Mouse (Mus musculus) stomach, embryonic 14.5 days (tissue): ENCODE results near the gene Dnase1l2. TPM values are rescaled to one million over a fixed set of nuclear protein-coding genes. Genes with fewer than 3 reads are reported as not detected.
A peak's percentile ranks its signal among the peaks of the same experiment; 100 is the strongest.

Experiments
- ATAC-seq: fragments of 200-750 bp; cut with Nextera tagmentation; 2 replicates; pipeline ENCODE4 v1.8.0; 2017; ENCODE audit warnings: low read depth, moderate TSS enrichment; ENCODE audit not compliant: insufficient number of reproducible peaks, insufficient read depth, low FRiP score
- H3K27ac ChIP-seq: fragments of 300-500 bp; sonication (generic); 2 replicates; pipeline ENCODE4 v1.5.1; 2014; ENCODE audit warnings: mild to moderate bottlenecking, low read length, moderate library complexity, mixed read lengths
- H3K27me3 ChIP-seq: fragments of 300-500 bp; sonication (generic); 2 replicates; pipeline ENCODE4 v1.6.1; 2014; ENCODE audit warnings: low read length, control low read depth, mixed read lengths; ENCODE audit not compliant: control insufficient read depth, insufficient read depth
- H3K36me3 ChIP-seq: fragments of 300-500 bp; sonication (generic); 2 replicates; pipeline ENCODE4 v1.6.1; 2014; ENCODE audit warnings: mild to moderate bottlenecking, control low read depth, low read length, moderate library complexity, mixed read lengths; ENCODE audit not compliant: control insufficient read depth, insufficient read depth
- H3K4me1 ChIP-seq: fragments of 300-500 bp; sonication (generic); 2 replicates; pipeline ENCODE4 v1.6.1; 2014; ENCODE audit warnings: low read length, control low read depth, mixed read lengths; ENCODE audit not compliant: control insufficient read depth, insufficient read depth
- H3K4me2 ChIP-seq: fragments of 300-500 bp; sonication (generic); replicated peaks from 2 replicates; pipeline ENCODE4 v1.6.1; 2014; ENCODE audit warnings: low read depth, low read length, control low read depth
- H3K4me3 ChIP-seq: fragments of 300-500 bp; sonication (generic); 2 replicates; pipeline ENCODE4 v1.5.1; 2014; ENCODE audit warnings: low read depth, low read length, control low read depth
- H3K9ac ChIP-seq: fragments of 300-500 bp; sonication (generic); replicated peaks from 2 replicates; pipeline ENCODE4 v1.6.1; 2014; ENCODE audit warnings: low read depth, mild to moderate bottlenecking, control low read depth, low read length, moderate library complexity, mixed read lengths
- H3K9me3 ChIP-seq: fragments of 300-500 bp; sonication (generic); 2 replicates; pipeline ENCODE4 v1.6.1; 2016; ENCODE audit warnings: low read depth, low read length, control low read depth; ENCODE audit not compliant: control insufficient read depth
- WGBS: fragments of 180-500 bp; shearing (Covaris S2); extraction: QIAGEN DNeasy Blood & Tissue Kit; methylation state at CpG from one replicate; pipeline ENCODE4 v1.1.7; 2014; 5-methylcytosine and 5-hydroxymethylcytosine counted together
- polyA plus RNA-seq: library from polyadenylated mRNA; unstranded; fragments of >200 nt; fragmentation: Nextera tagmentation; extraction: Ambion mirVana; gene quantifications from 2 replicates; pipeline ENCODE4 v1.2.1, GENCODE M21; 2014

Dnase1l2 gene
- polyA plus RNA-seq, 1 experiment from 2014 or later: 2.6 TPM

DNA sequence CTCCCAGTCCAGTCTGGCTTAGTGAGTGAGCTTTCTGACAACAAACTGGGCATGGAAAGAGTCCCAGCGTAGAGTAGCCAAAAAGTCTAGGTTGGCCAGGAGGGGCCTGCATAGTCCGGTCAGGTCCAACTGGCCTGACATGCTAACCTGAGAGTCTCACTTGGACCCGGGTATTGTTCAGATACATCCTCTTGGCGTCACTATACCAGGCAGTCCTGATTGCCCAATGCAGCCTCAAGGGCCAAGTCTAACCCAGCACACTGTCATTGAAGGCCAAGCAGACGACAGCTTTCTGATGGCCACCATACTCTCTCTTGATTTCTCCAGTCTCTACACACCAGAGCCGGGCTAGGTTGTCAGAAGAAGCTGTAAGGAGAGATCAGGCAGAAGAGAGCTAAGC is 32.7 kb upstream of the Dnase1l2 start:
- Histone ChIP-seq H3K27me3 (no peaks in the 10 kb centered on the region), H3K9me3 (no peaks in the 10 kb centered on the region), H3K4me2 (no peak overlapping the region), H3K4me1 (peaks cover 29% of the 10 kb centered on the region), H3K4me3 (no peak overlapping the region), H3K27ac (no peak overlapping the region), H3K36me3 (peaks cover 26% of the 10 kb centered on the region), H3K9ac (no peak overlapping the region)
- no peak for ATAC-seq
- WGBS: 92% methylated on average over 6 of the region's 6 CpGs

DNA sequence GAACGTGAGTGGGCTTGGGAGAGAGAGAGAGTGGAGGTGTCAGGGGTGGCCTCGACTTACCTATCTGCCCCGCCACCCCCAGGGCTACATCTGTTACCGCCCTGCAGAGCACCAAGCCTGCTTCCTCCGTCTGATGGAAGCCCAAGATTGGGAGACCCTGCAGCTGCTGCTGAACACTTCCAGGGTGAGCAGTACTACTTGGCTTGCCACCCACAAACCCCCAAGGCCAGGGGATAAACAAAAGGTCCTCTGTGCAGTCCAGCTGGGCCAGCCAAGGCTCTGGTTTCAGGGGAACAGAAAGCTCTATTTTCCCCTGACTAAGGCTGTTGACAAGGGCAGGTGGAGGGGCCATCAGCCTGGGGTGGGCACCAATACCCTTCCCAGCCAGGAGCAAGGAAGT is 31.7 kb upstream of the Dnase1l2 start:
- Histone ChIP-seq H3K27ac (no peak overlapping the region), H3K9me3 (no peaks in the 10 kb centered on the region), H3K27me3 (no peaks in the 10 kb centered on the region), H3K4me1 (peaks cover 29% of the 10 kb centered on the region), H3K4me2 (no peak overlapping the region), H3K36me3 (peaks cover 26% of the 10 kb centered on the region), H3K9ac (no peak overlapping the region), H3K4me3 (no peak overlapping the region)
- no peak for ATAC-seq
- 78% methylated on average over 5 of the region's 5 CpGs for WGBS

DNA sequence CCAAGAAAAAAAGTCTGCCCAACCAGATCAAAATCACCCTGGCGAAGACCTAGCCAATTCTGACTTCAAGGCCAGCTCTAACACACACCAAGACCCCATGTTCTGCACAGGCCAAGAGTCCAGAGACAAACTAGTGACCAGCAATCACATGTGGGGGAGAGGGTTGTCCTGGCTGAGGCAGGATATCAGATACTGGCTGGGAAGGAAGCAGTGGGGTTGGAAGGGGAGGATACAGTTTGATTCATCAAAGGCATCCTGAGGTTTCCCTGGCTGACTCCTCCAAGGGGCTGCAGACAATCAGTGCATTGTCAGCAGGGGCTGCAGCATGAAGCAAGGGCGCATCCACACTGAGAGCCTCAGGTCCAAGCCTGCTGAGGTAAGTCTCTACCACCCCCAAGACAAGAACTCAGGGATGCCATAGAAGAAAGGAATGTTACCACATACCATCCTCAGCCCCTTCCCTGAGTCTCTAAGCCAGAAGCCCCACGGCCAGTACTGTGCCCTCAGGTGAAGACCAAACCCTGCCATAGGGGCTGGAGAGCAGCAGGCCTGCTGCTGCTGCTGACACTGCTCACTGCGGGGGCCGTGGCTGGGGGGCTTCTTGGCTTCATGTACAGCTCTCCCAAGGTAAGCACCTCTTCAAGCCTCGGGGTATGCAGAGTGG is 30.8 kb upstream of the Dnase1l2 start, which contains the start of gene Bricd5:
TSS of gene Bricd5 (plus strand) at position 273 of the 664 bp plus-strand sequence.
- H3K36me3 ChIP-seq: peaks cover 26% of the 10 kb centered on the region
- peaks cover 29% of the 10 kb centered on the region for H3K4me1 ChIP-seq
- no peak within 1 kb of the TSS for H3K9ac ChIP-seq
- 75% methylated on average over 6 of the region's 6 CpGs for WGBS
- 0 out of 2 replicates have a peak within 1 kb of the TSS, but pooled peaks have one; percentile 5 for H3K4me2 ChIP-seq
- no peaks in the 10 kb centered on the region for H3K9me3 ChIP-seq
- peak within 1 kb of the TSS; percentile 67 for H3K27ac ChIP-seq
- H3K27me3 ChIP-seq: no peaks in the 10 kb centered on the region
- H3K4me3 ChIP-seq: no peak within 1 kb of the TSS
- ATAC-seq: no peak

DNA sequence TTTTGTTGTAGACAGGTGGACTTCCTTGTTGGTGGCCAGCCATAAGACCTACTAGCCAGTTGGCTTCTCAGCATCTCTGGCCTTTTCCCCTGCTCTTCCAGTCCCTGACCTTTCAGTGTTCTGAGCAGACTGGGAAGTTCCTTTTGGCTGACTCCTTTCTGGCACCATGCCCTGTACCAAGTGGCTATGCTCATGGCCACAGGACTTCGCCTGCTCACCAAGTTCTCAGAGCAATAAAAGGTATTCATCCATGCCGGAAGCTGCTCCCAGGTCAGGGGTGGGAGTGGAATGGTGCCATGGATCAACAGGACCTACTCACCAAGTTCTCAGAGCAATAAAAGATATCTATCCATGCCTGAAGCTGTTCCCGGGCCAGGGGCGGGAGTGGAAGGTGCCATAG is 29.6 kb upstream of the Dnase1l2 start:
- H3K27ac ChIP-seq: peak overlapping the region; percentile 27; the same call in 1 of the 2 replicates

DNA sequence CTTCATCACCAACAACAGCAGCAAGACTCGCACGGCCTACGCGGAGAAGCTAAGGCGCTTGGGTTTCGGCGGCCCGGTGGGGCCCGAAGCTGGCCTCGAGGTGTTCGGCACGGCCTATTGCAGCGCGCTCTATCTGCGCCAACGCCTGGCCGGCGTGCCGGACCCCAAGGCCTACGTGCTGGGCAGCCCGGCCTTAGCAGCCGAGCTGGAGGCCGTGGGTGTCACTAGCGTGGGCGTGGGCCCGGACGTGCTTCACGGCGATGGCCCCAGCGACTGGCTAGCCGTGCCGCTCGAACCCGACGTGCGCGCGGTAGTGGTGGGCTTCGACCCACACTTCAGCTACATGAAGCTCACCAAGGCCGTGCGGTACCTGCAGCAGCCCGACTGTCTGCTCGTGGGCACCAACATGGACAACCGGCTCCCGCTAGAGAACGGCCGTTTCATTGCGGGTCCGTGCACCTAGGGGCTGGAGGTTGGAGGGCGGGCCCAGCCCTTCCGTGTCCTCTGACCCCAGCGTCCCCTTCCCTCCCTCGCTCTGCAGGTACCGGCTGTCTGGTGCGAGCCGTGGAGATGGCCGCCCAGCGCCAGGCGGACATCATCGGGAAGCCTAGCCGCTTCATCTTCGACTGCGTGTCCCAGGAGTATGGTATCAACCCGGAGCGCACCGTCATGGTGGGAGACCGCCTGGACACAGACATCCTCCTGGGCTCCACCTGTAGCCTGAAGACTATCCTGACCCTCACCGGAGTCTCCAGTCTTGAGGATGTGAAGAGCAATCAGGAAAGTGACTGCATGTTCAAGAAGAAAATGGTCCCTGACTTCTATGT is 28.0 kb upstream of the Dnase1l2 start:
- Histone ChIP-seq H3K9ac (peak overlapping the region; percentile 84), H3K4me1 (peaks cover 24% of the 10 kb centered on the region), H3K27me3 (no peaks in the 10 kb centered on the region), H3K4me3 (peak overlapping the region; percentile 80), H3K9me3 (no peaks in the 10 kb centered on the region), H3K36me3 (peaks cover 13% of the 10 kb centered on the region), H3K27ac (peak overlapping the region; percentile 52; the same call in 1 of the 2 replicates), H3K4me2 (peak overlapping the region; percentile 93)
- WGBS: 1% methylated on average over 68 of the region's 68 CpGs
- ATAC-seq: peak; percentile 16; the same call in 1 of the 2 replicates

More for the DNA sequence above, 29.6 kb upstream of the Dnase1l2 start:
- WGBS: 80% methylated on average over 4 of the region's 4 CpGs
- Histone ChIP-seq H3K4me2 (0 out of 2 replicates have a peak overlapping the region, but pooled peaks have one; percentile 93), H3K9me3 (no peaks in the 10 kb centered on the region), H3K9ac (no peak overlapping the region), H3K27me3 (no peaks in the 10 kb centered on the region), H3K4me3 (no peak overlapping the region), H3K4me1 (peaks cover 24% of the 10 kb centered on the region), H3K36me3 (peaks cover 26% of the 10 kb centered on the region)
- no peak for ATAC-seq

DNA sequence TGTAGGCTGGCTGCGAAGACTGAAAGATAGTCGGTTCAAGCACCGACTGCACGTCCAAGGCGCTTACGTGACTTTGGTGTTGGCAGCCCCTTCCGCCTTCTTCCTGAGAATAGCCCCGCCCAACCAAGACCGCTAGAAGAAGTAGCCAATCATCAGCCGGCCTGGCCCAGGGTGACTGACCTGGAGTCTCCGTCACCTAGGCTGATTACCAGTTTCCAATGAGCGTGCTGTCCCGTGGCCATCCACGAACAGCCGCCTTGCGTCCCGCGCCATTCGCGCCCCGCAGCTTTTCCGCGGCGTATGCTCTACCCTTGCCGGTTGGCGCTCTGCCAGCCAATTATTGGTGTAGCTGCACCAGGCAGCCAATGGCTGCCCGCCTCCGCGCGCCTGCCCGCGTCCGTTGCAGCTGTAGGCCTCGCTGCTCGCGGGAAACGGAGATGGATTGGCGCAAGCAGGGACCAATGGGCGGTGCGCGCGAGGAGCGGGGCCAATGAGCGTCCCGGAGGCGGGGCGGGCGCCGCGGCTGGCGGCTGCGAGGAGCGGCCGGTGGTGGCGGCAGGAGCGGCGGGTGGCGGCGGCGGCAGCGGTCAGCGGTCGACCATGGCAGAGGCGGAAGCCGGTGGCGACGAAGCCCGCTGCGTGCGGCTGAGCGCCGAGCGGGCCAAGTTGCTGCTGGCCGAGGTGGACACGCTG is 27.2 kb upstream of the Dnase1l2 start, which contains the start of the genes E4f1 and Pgp:
TSS of gene E4f1 (minus strand) at position 404 of the 693 bp plus-strand sequence.
TSS of gene Pgp (plus strand) at position 483 of the 693 bp plus-strand sequence.
- Histone ChIP-seq H3K4me2 (peak within 1 kb of the TSS; percentile 93), H3K36me3 (peaks cover 5% of the 10 kb centered on the region; the same call in 1 of the 2 replicates), H3K4me1 (peaks cover 24% of the 10 kb centered on the region), H3K9me3 (no peaks in the 10 kb centered on the region), H3K27me3 (no peaks in the 10 kb centered on the region), H3K4me3 (peak within 1 kb of the TSS; percentile 80), H3K9ac (peak within 1 kb of the TSS; percentile 84), H3K27ac (peak within 1 kb of the TSS; percentile 52)
- ATAC-seq: peak; percentile 98
- WGBS: under 1% methylated on average over 75 of the region's 75 CpGs

DNA sequence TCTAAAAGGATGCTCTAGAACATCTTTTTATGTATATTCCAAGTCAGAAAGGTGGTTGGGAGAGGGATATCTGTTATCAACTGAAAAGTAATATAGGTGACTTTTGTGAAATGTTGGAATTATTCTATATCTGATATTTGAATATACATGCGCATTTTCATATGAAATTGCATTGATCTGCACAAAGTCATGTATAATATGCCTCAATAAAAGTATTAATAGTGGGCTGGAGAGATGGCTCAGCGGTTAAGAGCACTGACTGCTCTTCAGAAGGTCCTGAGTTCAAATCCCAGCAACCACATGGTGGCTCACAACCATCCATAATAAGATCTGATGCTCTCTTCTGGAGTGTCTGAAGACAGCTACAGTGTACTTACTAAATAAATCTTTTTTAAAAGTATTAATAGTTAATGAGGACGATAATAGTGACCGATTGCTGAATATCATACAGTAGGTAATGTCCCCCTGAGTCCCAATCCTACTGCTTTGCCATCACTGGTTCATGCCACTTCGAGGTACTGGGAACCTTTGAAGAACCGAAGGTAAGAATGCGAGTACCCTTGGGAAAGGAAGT is 26.5 kb upstream of the Dnase1l2 start:
- Histone ChIP-seq H3K4me1 (peaks cover 24% of the 10 kb centered on the region), H3K4me2 (peak overlapping the region; percentile 93), H3K9me3 (no peaks in the 10 kb centered on the region), H3K9ac (0 out of 2 replicates have a peak overlapping the region, but pooled peaks have one; percentile 84), H3K36me3 (peaks cover 3% of the 10 kb centered on the region; the same call in 1 of the 2 replicates), H3K27me3 (no peaks in the 10 kb centered on the region), H3K27ac (peak overlapping the region; percentile 52), H3K4me3 (peak overlapping the region; percentile 80)
- no peak for ATAC-seq
- WGBS: 17% methylated on average over 7 of the region's 7 CpGs
